Mouse (Mus musculus) thymus, adult 2 months (tissue): ENCODE measurements around the gene Tbx15.

Experiments used
- CTCF ChIP-seq: fragments of 200-500 bp; IDR thresholded peaks from 2 replicates; pipeline ENCODE4 v1.5.1; 2012; ENCODE audit warnings: mild to moderate bottlenecking, control low read depth, low read length, moderate library complexity, borderline replicate concordance; ENCODE audit not compliant: control insufficient read depth, poor library complexity, insufficient read depth; ENCODE audit errors: extremely low read depth
- POLR2A ChIP-seq: fragments of 200-500 bp; IDR thresholded peaks from 2 replicates; pipeline ENCODE4 v1.6.1; 2012; ENCODE audit warnings: mild to moderate bottlenecking, low read length, control low read depth, moderate library complexity; ENCODE audit not compliant: control insufficient read depth, poor library complexity, insufficient read depth; ENCODE audit errors: extremely low read depth

DNA sequence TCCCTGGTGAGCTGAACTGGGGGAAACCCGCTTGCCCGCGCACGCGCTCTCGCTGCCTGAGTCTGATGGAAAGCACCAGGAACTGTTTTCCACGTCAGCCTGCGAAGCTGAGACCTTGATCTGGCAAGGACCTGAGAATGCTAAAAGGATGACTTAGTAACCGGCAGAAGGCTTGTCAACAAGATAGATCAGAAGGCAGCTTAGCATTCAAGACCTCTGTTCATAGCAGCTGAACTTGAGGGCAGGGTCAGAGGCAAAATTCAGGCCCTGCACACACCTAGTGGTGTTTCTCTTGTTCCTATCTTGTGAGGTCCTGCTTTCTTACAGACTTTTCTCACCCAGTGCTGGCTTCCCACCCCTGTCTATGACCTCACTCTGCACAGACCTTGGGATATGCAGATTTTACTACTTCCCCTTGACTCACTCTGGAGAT is 23.3 kb downstream of the Tbx15 start:
- no peak for TF ChIP-seq CTCF
- TF ChIP-seq POLR2A, result no peak
